Mouse (Mus musculus): ENCODE measurements around the gene Tesc.

- TF ChIP-seq CTCF (IDR thresholded peaks at IDR 0.05; ENCODE audit: extremely low read depth, insufficient read length, insufficient replicate concordance, low read depth, low read length) (no peak), POLR2A (IDR thresholded peaks at IDR 0.05; ENCODE audit: low read depth, low read length) (no peak)
Measured at GRCm38 (mm10) chr5:118011796-118012195, 15.7 kb upstream of the Tesc start.

Data from small intestine, adult 2 months (tissue).